In the genomic region with DNA sequence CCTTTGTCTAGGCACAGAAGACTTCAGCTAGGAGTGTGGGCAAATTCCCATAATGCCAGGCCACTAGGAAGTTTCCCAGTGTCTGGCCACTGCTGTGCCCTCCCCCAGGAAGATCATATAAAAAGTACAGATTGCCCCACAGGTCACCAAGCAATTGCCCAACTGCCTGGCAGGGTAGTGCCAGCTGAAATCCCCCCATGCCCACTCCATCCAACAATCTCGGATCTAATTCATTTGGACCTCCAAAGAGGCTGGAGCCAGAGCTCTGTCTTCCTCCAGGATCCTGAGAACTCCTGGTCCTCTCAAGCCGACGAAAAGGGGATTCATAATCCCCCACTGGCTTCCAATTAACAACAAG, we compare ENCODE assay signal across 8 mouse cellular contexts. TPM values are rescaled to one million over a fixed set of nuclear protein-coding genes. Genes with fewer than 3 reads are reported as not detected.
DNase-seq lines count a peak whose midpoint lies in the region; ATAC-seq and TF ChIP-seq lines count a peak whose summit lies in the region.

No protein-coding gene starts in this region.

- H3K9ac ChIP-seq in heart, embryonic 11.5 days (ENCODE audit: low read depth, low read length) = peak overlapping the region; percentile 87
- H3K9ac ChIP-seq in ES-E14 (ENCODE audit: insufficient read depth, low read depth, low read length, poor library complexity, severe bottlenecking) = peak overlapping the region; percentile 92
- peak overlapping the region; percentile 74 for H3K9ac ChIP-seq in hindbrain, embryonic 11.5 days (ENCODE audit: low read depth, low read length)

- peaks cover 41% of the 10 kb centered on the region for H3K4me1 ChIP-seq in heart, embryonic 11.5 days (ENCODE audit: control insufficient read depth, insufficient read depth, low read length)
- peaks cover 6 to 35% of the 10 kb centered on the region in 2 experiments for H3K4me1 ChIP-seq in ES-E14 (ENCODE audit: control insufficient read depth in 2 of 2, insufficient read depth in 2 of 2, low read length in 2 of 2, poor library complexity in 1 of 2)
- H3K4me1 ChIP-seq in hindbrain, embryonic 11.5 days (replicated peaks; ENCODE audit: control insufficient read depth, insufficient read depth, low read length) = peaks cover 18% of the 10 kb centered on the region

- in situ Hi-C loops in ES-E14 (cut with MboI; ENCODE audit: low sequenced_read_pairs in 2 of 2, unreplicated experiment in 2 of 2) = no loop called here

- peak overlapping the region; percentile 93 for H3K4me2 ChIP-seq in heart, embryonic 11.5 days
- H3K4me2 ChIP-seq in hindbrain, embryonic 11.5 days (replicated peaks; ENCODE audit: low read depth, low read length) = peak overlapping the region; percentile 85

- peak overlapping the region; percentile 98 for H3K27ac ChIP-seq in heart, embryonic 11.5 days (ENCODE audit: low read depth, low read length)
- H3K27ac ChIP-seq in ES-E14 (ENCODE audit: insufficient read depth, low read depth, low read length, poor library complexity, severe bottlenecking) (peak overlapping the region; percentile 95; the same call in 1 of the 2 replicates), macrophage (peak overlapping the region; percentile 92)
- peak overlapping the region; percentile 99 for H3K27ac ChIP-seq in hindbrain, embryonic 11.5 days (ENCODE audit: low read depth, low read length)

- 0% methylated on average over 3 of the region's 3 CpGs for WGBS in heart, embryonic 11.5 days (ENCODE audit: insufficient replicate concordance)
- WGBS in hindbrain, embryonic 11.5 days = 0% methylated on average over 3 of the region's 3 CpGs
- WGBS in macrophage (ENCODE audit: missing documents) = 0% methylated on average over 3 of the region's 3 CpGs

- H3K4me3 ChIP-seq in heart, embryonic 11.5 days (ENCODE audit: low read depth, low read length) = peak overlapping the region; percentile 84
- peak overlapping the region; percentile 89 to 94 for H3K4me3 ChIP-seq in ES-E14 (ENCODE audit: insufficient read depth in 1 of 2, low read depth in 1 of 2, low read length in 2 of 2, poor library complexity in 1 of 2, severe bottlenecking in 1 of 2)
- H3K4me3 ChIP-seq in hindbrain, embryonic 11.5 days (ENCODE audit: low read depth, low read length) = peak overlapping the region; percentile 58
- peak overlapping the region; percentile 82 for H3K4me3 ChIP-seq in macrophage (ENCODE audit: inconsistent target)

- intact Hi-C loops in left cerebral cortex, postnatal 14 days (cut with DNase I) = loop anchor here (2.0 kb wide), 1 partner anchor 21 kb away; the partner anchor contains the start of gene Dctn2

- H3K79me2 ChIP-seq in macrophage (ENCODE audit: inconsistent target) = peaks cover 68% of the 10 kb centered on the region

- DNase-seq in heart, adult 18-20 months = no peak
- DNase-seq in ES-E14 (ENCODE audit: low read depth, low spot score) = no peak
- DNase-seq in hindbrain, embryonic 11.5 days (ENCODE audit: low spot score) = no peak
- DNase-seq in right cerebral cortex, postnatal 4 days = no peak
- no peak for DNase-seq in layer of hippocampus, adult 8-10 months (ENCODE audit: low spot score in 2 of 2)
- DNase-seq in left cerebral cortex, postnatal 14 days (ENCODE audit: low spot score in 2 of 2) = no peak

- ATAC-seq in heart, embryonic 11.5 days (replicated peaks; ENCODE audit: insufficient number of reproducible peaks, low FRiP score, low TSS enrichment) = no peak
- no peak for ATAC-seq in hindbrain, embryonic 11.5 days (ENCODE audit: low FRiP score)

- H3K27me3 ChIP-seq in heart, embryonic 11.5 days (ENCODE audit: control insufficient read depth, insufficient read depth, low read length) = no peaks in the 10 kb centered on the region
- no peaks in the 10 kb centered on the region for H3K27me3 ChIP-seq in hindbrain, embryonic 11.5 days (ENCODE audit: control insufficient read depth, insufficient read depth, low read length)

- no peaks in the 10 kb centered on the region for H3K9me3 ChIP-seq in heart, embryonic 11.5 days (replicated peaks; ENCODE audit: control insufficient read depth, low read length)
- no peaks in the 10 kb centered on the region for H3K9me3 ChIP-seq in ES-E14 (ENCODE audit: control insufficient read depth, insufficient read depth, low read depth, low read length)
- no peaks in the 10 kb centered on the region for H3K9me3 ChIP-seq in hindbrain, embryonic 11.5 days (ENCODE audit: control insufficient read depth, low read length)

- peaks cover 35% of the 10 kb centered on the region for H3K36me3 ChIP-seq in heart, embryonic 11.5 days (ENCODE audit: control insufficient read depth, insufficient read depth, low read length)
- H3K36me3 ChIP-seq in ES-E14 (ENCODE audit: control insufficient read depth, insufficient read depth, low read length, poor library complexity, severe bottlenecking) (peaks cover 39% of the 10 kb centered on the region), macrophage (ENCODE audit: inconsistent target) (peaks cover 29% of the 10 kb centered on the region)
- H3K36me3 ChIP-seq in hindbrain, embryonic 11.5 days (ENCODE audit: control insufficient read depth, insufficient read depth, low read length) = peaks cover 8% of the 10 kb centered on the region; the same call in 1 of the 2 replicates

TF ChIP-seq in ES-E14, 5 proteins besides CTCF, POLR2A, EP300 and RAD21 (continues in another document):
- TF ChIP-seq CHD2 (IDR thresholded peaks at IDR 0.05; ENCODE audit: low read depth, low read length) = no peak

RNA-seq across cellular contexts. Expression of gene Mbd6, which starts 0.9 kb away (rescaled TPM):
- 13.6 and 15.1 TPM in 2 replicates for polyA plus RNA-seq in heart, embryonic 11.5 days (2014; fragmentation: Nextera tagmentation; extraction: Ambion mirVana)
- 10 to 100 TPM; 16.7 to 20.2 TPM for total RNA-seq in heart, adult 18-20 months (2021)
- total RNA-seq in ES-E14 (2012; rRNA removed) = 15.8 and 18.0 TPM in 2 replicates
- polyA plus RNA-seq in hindbrain, embryonic 11.5 days (2014; fragmentation: Nextera tagmentation; extraction: Ambion mirVana) = 14.2 and 17.5 TPM in 2 replicates
- 100 to 1,000 TPM in 25 of 26 experiments, 10 to 100 TPM in 1; 84.5 to 264 (median 195) TPM for total RNA-seq in macrophage (2018; cell fraction: chromatin; rRNA removed)
- total RNA-seq in macrophage (2018; cell fraction: cytosol; rRNA removed) = 10 to 100 TPM; 24.6 to 53.2 (median 34.6) TPM
- 100 to 1,000 TPM in 24 of 26 experiments, 10 to 100 TPM in 2; 88.1 to 233 (median 149) TPM for total RNA-seq in macrophage (2018; cell fraction: nucleus; rRNA removed)
- 13.5 to 25.4 TPM (median 19.5 TPM) in 3 replicates for polyA plus RNA-seq in macrophage (2018)
- total RNA-seq in layer of hippocampus, adult 8-10 months (2022) = 10 to 100 TPM; 56.3 to 61.6 (median 56.8) TPM
- 10 to 100 TPM; 41.2 to 44.7 TPM for total RNA-seq in left cerebral cortex, postnatal 14 days (2021)

RNA-seq across cellular contexts. Expression of gene Dctn2, which starts 21.7 kb away (rescaled TPM):
- polyA plus RNA-seq in heart, embryonic 11.5 days (2014; fragmentation: Nextera tagmentation; extraction: Ambion mirVana) = 135 and 136 TPM in 2 replicates
- 100 to 1,000 TPM; 139 to 146 TPM for total RNA-seq in heart, adult 18-20 months (2021)
- 139 and 157 TPM in 2 replicates for total RNA-seq in ES-E14 (2012; rRNA removed)
- polyA plus RNA-seq in hindbrain, embryonic 11.5 days (2014; fragmentation: Nextera tagmentation; extraction: Ambion mirVana) = 210 and 214 TPM in 2 replicates
- total RNA-seq in macrophage (2018; cell fraction: chromatin; rRNA removed) = 100 to 1,000 TPM; 145 to 323 (median 235) TPM
- 100 to 1,000 TPM in 18 of 26 experiments, 10 to 100 TPM in 8; 85.0 to 130 (median 105) TPM for total RNA-seq in macrophage (2018; cell fraction: cytosol; rRNA removed)
- 100 to 1,000 TPM in 25 of 26 experiments, 10 to 100 TPM in 1; 83.9 to 187 (median 136) TPM for total RNA-seq in macrophage (2018; cell fraction: nucleus; rRNA removed)
- 110 to 121 TPM (median 112 TPM) in 3 replicates for polyA plus RNA-seq in macrophage (2018)
- total RNA-seq in layer of hippocampus, adult 8-10 months (2022) = 100 to 1,000 TPM; 260 to 271 (median 262) TPM
- total RNA-seq in left cerebral cortex, postnatal 14 days (2021) = 100 to 1,000 TPM; 308 to 321 TPM

RNA-seq across cellular contexts. Expression of gene Mars, which starts 23.7 kb away (rescaled TPM):
- 104 and 105 TPM in 2 replicates for polyA plus RNA-seq in heart, embryonic 11.5 days (2014; fragmentation: Nextera tagmentation; extraction: Ambion mirVana)
- 10 to 100 TPM; 43.7 to 44.8 TPM for total RNA-seq in heart, adult 18-20 months (2021)
- total RNA-seq in ES-E14 (2012; rRNA removed) = 206 and 377 TPM in 2 replicates
- 173 and 179 TPM in 2 replicates for polyA plus RNA-seq in hindbrain, embryonic 11.5 days (2014; fragmentation: Nextera tagmentation; extraction: Ambion mirVana)
- 10 to 100 TPM in 24 of 26 experiments, 1 to 10 TPM in 2; 6.5 to 62.2 (median 30.8) TPM for total RNA-seq in macrophage (2018; cell fraction: chromatin; rRNA removed)
- total RNA-seq in macrophage (2018; cell fraction: cytosol; rRNA removed) = 10 to 100 TPM; 11.1 to 29.3 (median 22.8) TPM
- 10 to 100 TPM in 23 of 26 experiments, 1 to 10 TPM in 3; 7.3 to 42.5 (median 27.1) TPM for total RNA-seq in macrophage (2018; cell fraction: nucleus; rRNA removed)
- 19.9 to 28.8 TPM (median 20.2 TPM) in 3 replicates for polyA plus RNA-seq in macrophage (2018)
- 10 to 100 TPM; 56.7 to 65.8 (median 63.9) TPM for total RNA-seq in layer of hippocampus, adult 8-10 months (2022)
- total RNA-seq in left cerebral cortex, postnatal 14 days (2021) = 10 to 100 TPM; 59.1 to 61.5 TPM

RNA-seq across cellular contexts. Expression of gene Kif5a, which starts 24.8 kb away (rescaled TPM):
- polyA plus RNA-seq in heart, embryonic 11.5 days (2014; fragmentation: Nextera tagmentation; extraction: Ambion mirVana) = 1.6 TPM in 2 replicates
- total RNA-seq in heart, adult 18-20 months (2021) = under 1 TPM; 0.41 to 0.89 TPM
- total RNA-seq in ES-E14 (2012; rRNA removed) = 6.2 and 11.2 TPM in 2 replicates
- polyA plus RNA-seq in hindbrain, embryonic 11.5 days (2014; fragmentation: Nextera tagmentation; extraction: Ambion mirVana) = 41.4 and 42.2 TPM in 2 replicates
- 1 to 10 TPM; 1.1 to 8.4 (median 3.0) TPM for total RNA-seq in macrophage (2018; cell fraction: chromatin; rRNA removed)
- total RNA-seq in macrophage (2018; cell fraction: cytosol; rRNA removed) = under 1 TPM; 0.33 to 0.96 (median 0.56) TPM
- total RNA-seq in macrophage (2018; cell fraction: nucleus; rRNA removed) = 1 to 10 TPM in 18 of 26 experiments, under 1 TPM in 8; 0.46 to 3.2 (median 1.5) TPM
- polyA plus RNA-seq in macrophage (2018) = 0.61 to 0.67 TPM (median 0.63 TPM) in 3 replicates
- 100 to 1,000 TPM; 807 to 850 (median 831) TPM for total RNA-seq in layer of hippocampus, adult 8-10 months (2022)
- total RNA-seq in left cerebral cortex, postnatal 14 days (2021) = 100 to 1,000 TPM; 581 to 593 TPM

RNA-seq across cellular contexts. Expression of gene Arhgap9, which starts 33.8 kb away (rescaled TPM):
- polyA plus RNA-seq in heart, embryonic 11.5 days (2014; fragmentation: Nextera tagmentation; extraction: Ambion mirVana) = 1.7 TPM in 2 replicates
- 1 to 10 TPM; 4.0 to 5.4 TPM for total RNA-seq in heart, adult 18-20 months (2021)
- 2.6 and 5.1 TPM in 2 replicates for total RNA-seq in ES-E14 (2012; rRNA removed)
- 1.1 and 2.2 TPM in 2 replicates for polyA plus RNA-seq in hindbrain, embryonic 11.5 days (2014; fragmentation: Nextera tagmentation; extraction: Ambion mirVana)
- 100 to 1,000 TPM in 9 of 26 experiments, 10 to 100 TPM in 16, 1 to 10 TPM in 1; 7.6 to 191 (median 75.7) TPM for total RNA-seq in macrophage (2018; cell fraction: chromatin; rRNA removed)
- 100 to 1,000 TPM in 9 of 26 experiments, 10 to 100 TPM in 17; 57.0 to 121 (median 82.1) TPM for total RNA-seq in macrophage (2018; cell fraction: cytosol; rRNA removed)
- 100 to 1,000 TPM in 4 of 26 experiments, 10 to 100 TPM in 22; 18.8 to 137 (median 66.9) TPM for total RNA-seq in macrophage (2018; cell fraction: nucleus; rRNA removed)
- 48.5 to 115 TPM (median 70.4 TPM) in 3 replicates for polyA plus RNA-seq in macrophage (2018)
- 1 to 10 TPM in 3 of 4 experiments, under 1 TPM in 1; 0.60 to 4.6 (median 2.2) TPM for total RNA-seq in layer of hippocampus, adult 8-10 months (2022)
- total RNA-seq in left cerebral cortex, postnatal 14 days (2021) = 1 to 10 TPM in 1 of 2 experiments, under 1 TPM in 1; 0.66 to 1.2 TPM
